Mouse (Mus musculus): ENCODE measurements at regions not wholly inside any gene's neighbourhood (a gene's known extent, or its start where the extent isn't known, plus 50 kb on each side); places are given as distances from the start of the nearest gene placed in this dataset.
"Not testable (repeated sequence)": the region's sequence is repeated elsewhere in the genome, so short reads cannot be mapped to it uniquely, and the experiment has no call there.

DNA sequence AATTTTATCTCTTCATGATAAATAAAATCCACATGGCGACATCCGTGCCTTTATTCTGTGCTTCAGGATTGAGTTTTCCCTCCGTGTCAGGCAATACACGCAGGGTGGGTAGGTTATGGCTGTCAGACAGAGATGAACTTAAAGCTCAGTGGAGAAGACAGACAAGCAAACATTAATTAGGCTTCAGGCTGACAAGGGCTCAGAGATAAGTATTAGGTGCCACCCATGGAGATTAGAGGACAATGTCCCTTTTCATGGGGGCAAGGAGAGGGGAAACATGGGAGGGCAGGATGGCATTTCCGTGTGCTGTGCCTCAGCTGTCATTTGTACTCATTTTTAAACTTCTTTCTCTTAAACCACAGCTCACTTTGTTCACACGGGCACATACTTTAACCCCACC lies 381.0 kb downstream of the Kif2b start:
- DNase-seq (ENCODE audit: low spot score in 2 of 2), result no peak

GRCm38 (mm10) chr11:91167336-91167735 lies 410.0 kb downstream of the Kif2b start:
- DNase-seq (ENCODE audit: low spot score in 2 of 2), result not testable (repeated sequence)

GRCm38 (mm10) chr11:91133753-91134270 lies 443.5 kb downstream of the Kif2b start:
- no peak for DNase-seq (ENCODE audit: low spot score in 2 of 2)

DNA sequence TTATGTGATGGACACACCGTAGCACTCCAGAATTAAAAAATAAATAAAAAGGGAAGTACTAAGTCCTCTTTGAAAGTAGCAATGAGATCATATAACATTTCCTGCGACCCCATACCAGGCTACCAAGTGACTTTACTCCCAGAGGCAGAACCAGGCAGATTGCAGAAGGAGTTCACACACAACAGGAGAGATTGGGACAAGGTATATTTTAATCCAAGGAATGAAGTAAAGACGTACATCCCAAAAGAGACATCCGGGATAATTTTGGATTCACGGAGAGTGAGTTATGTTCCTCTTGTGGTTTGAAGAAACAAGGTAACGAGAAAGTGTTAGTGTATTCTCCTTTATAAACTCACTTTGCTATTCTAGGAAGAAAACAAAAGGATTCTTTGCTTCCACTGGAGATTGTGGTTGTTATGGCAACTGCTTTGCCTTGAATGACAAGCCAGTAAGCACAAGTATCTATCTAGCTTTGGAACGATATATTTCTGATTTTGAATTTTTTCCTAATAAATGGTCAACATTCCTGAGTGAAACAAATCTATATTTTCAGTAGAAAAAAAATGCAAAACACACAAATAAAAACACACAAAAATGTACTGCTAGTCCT lies 444.5 kb downstream of the Kif2b start:
- no peak for DNase-seq (ENCODE audit: low spot score in 2 of 2)

GRCm38 (mm10) chr11:91131960-91132359 lies 443.8 kb upstream of the Tom1l1 start:
- no peak for DNase-seq (ENCODE audit: low spot score in 2 of 2)

GRCm38 (mm10) chr11:91098186-91098585 lies 410.0 kb upstream of the Tom1l1 start:
- DNase-seq (ENCODE audit: low spot score in 2 of 2), result no peak

DNA sequence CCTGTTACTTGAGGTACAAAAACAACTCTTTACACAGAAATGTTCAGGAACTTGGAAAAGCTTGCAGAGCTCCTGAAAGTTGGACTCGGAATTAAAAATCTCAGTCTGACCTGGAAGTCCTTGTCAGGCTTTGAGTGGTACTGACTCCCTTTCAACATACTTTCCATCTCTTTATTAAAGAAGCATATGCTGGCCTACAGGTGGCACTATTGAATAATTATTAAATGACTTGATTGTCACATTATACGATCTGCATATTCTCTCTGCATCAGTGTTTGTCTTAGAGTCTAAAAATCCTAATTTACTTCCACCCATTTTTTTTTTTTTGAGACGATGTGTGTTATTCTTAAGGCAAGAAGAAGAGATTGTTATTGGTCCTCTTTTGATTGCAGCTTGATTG lies 409.4 kb upstream of the Tom1l1 start:
- no peak for DNase-seq (ENCODE audit: low spot score in 2 of 2)

- no peak for DNase-seq (ENCODE audit: low spot score in 2 of 2)
These were observed 408.0 kb upstream of the Tom1l1 start for GRCm38 (mm10) chr11:91096000-91096652.

DNA sequence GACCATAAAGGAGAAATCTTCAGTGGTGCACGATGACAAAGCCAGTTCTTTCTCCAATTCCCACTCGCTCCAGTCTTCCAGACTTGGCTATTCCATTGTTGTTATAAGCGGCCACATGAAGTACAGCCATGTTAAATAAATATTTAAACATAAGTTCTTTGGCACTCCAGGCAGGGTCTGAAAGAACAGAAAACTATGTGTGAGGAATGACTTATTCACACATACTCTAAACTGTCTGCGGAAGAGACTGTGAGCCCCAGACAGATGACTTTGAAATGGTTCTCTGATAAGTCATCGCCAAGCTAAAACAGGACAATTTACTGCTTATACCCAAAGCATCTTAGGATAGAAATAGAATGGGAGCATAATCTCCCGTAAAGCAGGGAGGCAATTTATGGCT lies 377.2 kb upstream of the Tom1l1 start:
- DNase-seq (ENCODE audit: low spot score in 2 of 2), result no peak

- no peak for DNase-seq (ENCODE audit: low spot score in 2 of 2)
These were observed 368.9 kb upstream of the Tom1l1 start for GRCm38 (mm10) chr11:91056966-91057597.

DNA sequence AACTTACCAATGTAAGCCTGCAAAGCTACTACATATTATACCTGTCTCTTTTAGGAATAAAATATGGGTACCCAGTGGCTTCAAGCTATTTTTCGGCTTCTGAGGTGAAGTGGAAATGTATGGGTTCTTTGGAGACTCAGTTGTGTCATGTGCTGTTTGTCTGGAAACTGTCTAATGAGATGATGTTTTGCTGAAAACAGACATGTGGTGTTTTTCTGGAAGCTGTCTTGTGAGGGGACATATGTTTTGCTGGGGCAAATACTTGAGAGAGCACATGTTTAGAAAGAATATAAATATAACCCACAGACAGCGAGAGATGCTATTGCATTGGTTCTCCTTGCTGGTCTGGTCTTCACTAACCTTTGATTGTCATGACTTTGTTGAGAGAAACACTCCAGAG lies 365.2 kb upstream of the Tom1l1 start:
- no peak for DNase-seq (ENCODE audit: low spot score in 2 of 2)

GRCm38 (mm10) chr11:91051646-91052045 lies 363.5 kb upstream of the Tom1l1 start:
- peak in 1 of 2 experiments; percentile 1 for DNase-seq (ENCODE audit: low spot score in 2 of 2)

- DNase-seq (ENCODE audit: low spot score in 2 of 2), result no peak
These were observed 353.3 kb upstream of the Tom1l1 start for GRCm38 (mm10) chr11:91041486-91041885.

Data from cerebellum, postnatal 4 days (tissue).